Mouse (Mus musculus): ENCODE measurements around the gene Iqsec1. TPM values are rescaled to one million over a fixed set of nuclear protein-coding genes. Genes with fewer than 3 reads are reported as not detected.

Gene Iqsec1
- total RNA-seq, 2 experiments from 2014 or later = 14.2 to 54.3 TPM

DNA sequence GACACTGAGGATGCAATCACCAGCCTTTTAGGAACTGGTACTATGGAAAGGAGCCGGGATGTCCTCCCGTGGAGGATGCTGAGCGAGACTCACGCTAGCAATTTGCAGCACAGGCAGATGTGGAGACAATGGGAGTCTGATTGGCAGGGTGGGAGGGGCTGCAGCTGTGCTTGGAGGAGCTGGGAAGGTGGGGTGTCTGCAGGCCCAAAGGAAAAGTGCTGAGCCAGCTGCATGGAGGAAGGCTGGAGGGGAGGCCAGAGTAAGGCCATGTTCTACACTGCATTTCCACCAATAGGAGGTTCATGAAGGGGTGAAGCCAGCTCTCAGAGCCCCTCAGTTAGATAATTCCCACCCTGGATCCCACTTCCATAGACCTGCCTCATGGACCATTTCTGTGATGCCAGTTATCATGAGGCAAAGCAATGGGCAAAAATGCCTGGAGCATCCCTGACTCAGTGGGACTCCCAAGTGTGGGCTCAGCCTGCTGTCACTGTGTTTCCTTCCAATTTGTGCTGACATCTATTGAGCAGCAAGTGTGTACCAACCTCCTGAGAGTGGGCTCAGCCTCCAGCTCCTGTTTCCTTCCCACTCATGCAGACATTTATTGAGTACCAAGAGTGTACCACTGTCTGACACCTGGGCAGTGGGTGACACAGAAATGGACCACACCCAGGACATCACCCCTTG is 166.4 kb downstream of the Iqsec1 start:
- ATAC-seq (replicated peaks; ENCODE audit: poor library complexity, severe bottlenecking) = no peak

DNA sequence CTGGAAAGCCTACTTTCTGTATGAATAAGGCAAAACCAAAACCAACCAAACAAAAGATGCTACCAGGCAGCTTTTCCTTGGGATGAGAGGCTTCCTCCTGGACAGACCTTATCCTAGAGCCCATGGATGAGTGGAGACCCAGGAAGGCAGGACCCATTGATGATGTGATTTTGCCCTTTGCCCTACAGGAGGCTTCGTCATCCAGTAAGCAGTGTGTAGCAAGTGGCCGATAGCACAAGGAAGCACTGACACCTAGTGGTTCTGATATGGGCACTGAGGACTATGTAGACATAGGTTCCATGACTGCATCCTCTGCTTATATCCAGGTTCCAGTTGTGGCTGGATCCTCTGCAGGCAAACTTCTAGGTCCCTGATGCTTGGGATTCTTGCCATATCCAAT is 168.6 kb downstream of the Iqsec1 start:
- ATAC-seq (replicated peaks; ENCODE audit: poor library complexity, severe bottlenecking) = 0 out of 2 replicates have a peak, but pooled peaks have one; percentile 20

GRCm38 (mm10) chr6:90818956-90819355 is 169.5 kb downstream of the Iqsec1 start:
- ATAC-seq (replicated peaks; ENCODE audit: poor library complexity, severe bottlenecking) = peak; percentile 80

GRCm38 (mm10) chr6:90816551-90816950 is 171.9 kb downstream of the Iqsec1 start:
- ATAC-seq (replicated peaks; ENCODE audit: poor library complexity, severe bottlenecking) = no peak

GRCm38 (mm10) chr6:90815341-90815740 is 173.1 kb downstream of the Iqsec1 start:
- no peak for ATAC-seq (replicated peaks; ENCODE audit: poor library complexity, severe bottlenecking)

- ATAC-seq (replicated peaks; ENCODE audit: poor library complexity, severe bottlenecking) = no peak
Measured at GRCm38 (mm10) chr6:90813526-90813925, 175.0 kb downstream of the Iqsec1 start.

DNA sequence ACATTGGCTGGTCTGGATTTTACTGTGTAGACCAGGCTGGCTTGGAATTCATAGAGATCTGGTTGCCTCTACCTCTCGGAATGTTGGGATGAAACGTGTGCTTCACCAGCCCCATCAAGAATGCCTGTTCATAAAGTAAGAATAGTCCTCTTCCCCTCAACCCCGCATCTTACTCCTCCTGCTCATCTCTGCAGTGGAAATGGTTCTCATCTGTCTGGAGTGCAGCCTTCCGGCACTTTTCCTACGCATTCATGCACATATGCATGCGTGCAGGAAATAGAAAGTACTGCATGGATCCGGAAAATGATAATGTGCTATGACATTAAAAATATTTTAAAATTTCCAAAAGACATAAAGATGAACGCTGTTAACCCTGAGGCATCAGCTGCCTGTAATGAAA is 175.9 kb downstream of the Iqsec1 start:
- ATAC-seq (replicated peaks; ENCODE audit: poor library complexity, severe bottlenecking) = no peak

DNA sequence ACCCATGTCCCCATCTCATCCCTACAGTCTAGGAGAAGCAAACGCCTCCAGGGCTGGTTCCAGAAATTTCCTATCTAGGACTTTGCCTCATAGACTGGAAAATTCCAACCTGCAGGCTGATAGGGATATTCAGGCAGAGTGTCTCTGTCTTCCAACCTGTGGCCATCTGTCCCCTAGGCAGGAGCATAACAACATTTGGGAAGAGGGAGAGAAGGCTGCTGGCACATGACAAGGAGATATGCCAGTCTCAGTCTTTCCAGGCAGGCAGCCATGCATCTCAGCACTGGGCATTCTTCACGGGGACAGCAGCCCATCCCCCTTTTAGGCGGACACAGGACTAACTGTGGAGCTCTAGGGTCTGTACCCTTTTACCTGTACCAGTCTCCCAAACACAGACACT is 176.4 kb downstream of the Iqsec1 start:
- no peak for ATAC-seq (replicated peaks; ENCODE audit: poor library complexity, severe bottlenecking)

DNA sequence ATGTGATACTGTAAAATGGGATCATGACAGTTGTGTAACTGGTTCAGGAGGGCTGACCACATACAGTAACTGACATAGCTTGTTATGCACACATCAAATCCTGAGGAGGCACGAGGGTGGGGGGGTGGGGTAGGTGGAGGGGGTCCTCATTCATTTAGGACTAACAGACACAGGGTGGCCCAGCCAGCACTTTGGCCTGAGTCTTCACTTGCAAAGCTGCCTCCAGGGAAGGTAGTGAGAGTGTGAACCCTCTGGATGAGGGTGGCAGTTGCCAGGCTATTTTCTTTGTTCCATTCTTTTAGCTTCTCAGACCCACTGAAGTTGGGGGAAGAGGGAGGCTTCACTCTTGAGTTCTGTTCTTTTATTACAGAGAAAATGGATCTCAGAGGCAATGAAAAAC is 177.9 kb downstream of the Iqsec1 start:
- no peak for ATAC-seq (replicated peaks; ENCODE audit: poor library complexity, severe bottlenecking)

DNA sequence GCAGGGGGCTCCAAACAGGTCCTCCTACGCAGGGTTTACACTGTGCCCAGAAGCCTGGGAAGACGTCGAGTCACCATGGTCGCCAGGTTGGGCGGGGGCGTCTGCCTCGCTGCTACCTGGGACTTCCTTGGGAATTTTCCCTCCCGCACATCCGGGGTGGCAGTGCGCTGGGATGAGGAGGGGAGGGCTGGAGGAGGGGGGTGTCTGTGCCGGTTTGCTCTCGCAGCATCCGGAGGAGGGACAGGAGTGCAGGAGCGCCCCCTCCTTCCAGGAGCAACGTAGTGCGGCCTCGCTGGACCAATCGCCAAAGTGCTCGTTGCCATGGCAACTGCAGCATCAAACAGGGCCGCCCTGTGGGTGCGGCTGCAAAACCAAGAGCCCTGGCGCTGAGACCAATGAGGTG is 178.5 kb downstream of the Iqsec1 start:
- peak; percentile 76 for ATAC-seq (replicated peaks; ENCODE audit: poor library complexity, severe bottlenecking)

DNA sequence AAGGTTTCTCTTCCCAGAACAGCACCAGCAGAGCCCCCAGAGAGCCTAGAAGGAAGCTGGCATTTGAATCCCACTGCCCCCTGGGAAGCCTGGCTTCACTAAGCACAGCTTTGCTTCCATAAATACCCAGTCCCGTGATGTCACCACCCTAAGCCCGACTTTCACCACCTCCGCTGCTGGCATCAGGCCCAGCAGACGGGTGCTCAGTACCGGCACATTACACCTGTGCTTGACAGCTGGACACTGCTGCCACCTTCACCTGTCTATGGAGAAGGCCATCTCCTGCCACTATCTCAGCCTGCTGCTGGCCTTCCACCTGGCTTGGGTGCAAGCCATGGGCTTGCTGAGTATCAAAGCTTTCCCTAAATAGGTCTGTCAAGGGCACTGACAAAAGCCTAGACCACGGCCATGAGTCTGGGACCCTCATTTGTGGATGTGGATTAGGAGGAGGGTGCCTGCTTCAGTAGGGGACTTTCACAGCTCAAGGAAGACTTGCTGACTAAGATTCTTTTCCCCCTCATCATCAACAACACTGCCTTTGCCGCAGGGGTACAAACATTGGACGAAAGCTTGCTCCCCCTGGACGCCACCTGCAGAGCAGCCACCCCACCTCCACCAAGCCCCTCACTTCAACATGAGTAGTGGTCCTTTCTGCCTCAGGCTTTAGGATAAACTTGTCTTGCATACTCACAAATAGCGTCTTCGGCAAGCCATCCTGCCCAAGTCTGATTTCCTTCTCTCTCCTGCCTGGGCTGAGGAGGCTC is 179.2 kb downstream of the Iqsec1 start:
- no peak for ATAC-seq (replicated peaks; ENCODE audit: poor library complexity, severe bottlenecking)

GRCm38 (mm10) chr6:90808544-90808943 is 179.9 kb downstream of the Iqsec1 start:
- no peak for ATAC-seq (replicated peaks; ENCODE audit: poor library complexity, severe bottlenecking)

DNA sequence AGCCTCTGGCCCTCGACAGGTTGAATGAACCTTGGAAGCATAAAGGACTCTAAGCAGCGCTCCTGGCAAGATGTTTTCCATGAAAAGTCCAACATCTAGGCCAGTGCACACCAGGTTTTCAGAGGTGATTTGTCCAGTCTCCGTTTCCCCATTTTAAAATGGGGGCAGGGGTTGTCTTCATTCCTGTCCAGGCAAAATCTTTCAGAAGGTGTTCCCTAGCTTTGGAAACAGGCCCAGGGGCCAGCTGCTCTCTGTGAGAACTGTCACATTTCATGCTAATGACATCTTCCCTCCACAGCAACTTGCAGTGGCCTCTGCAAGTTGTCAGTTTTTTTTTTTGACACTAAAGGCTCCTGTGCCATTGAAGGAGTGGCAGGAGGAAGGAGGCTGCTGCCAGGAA is 180.4 kb downstream of the Iqsec1 start:
- ATAC-seq (replicated peaks; ENCODE audit: poor library complexity, severe bottlenecking) = no peak

GRCm38 (mm10) chr6:90807581-90807980 is 180.9 kb downstream of the Iqsec1 start:
- no peak for ATAC-seq (replicated peaks; ENCODE audit: poor library complexity, severe bottlenecking)

- no peak for ATAC-seq (replicated peaks; ENCODE audit: poor library complexity, severe bottlenecking)
Measured at GRCm38 (mm10) chr6:90806743-90807142, 181.7 kb downstream of the Iqsec1 start.

DNA sequence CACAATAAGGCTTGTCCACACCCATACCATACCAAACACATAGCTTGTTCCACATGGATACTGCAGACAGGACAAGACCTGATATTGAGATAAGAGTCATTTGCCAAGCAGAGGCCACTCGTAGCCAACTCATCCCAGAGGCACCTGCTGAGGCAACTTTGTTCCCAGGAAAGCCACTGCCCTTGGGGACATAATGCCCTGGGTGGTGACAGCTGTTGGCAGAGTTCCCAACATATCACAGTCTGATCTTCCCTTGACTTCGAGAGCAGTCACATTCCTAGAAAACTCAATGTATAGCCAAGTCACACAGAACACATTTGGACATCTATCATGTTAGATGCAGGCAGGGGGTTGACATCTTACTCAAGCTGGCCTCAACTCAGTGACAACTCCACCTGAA is 183.4 kb downstream of the Iqsec1 start:
- no peak for ATAC-seq (replicated peaks; ENCODE audit: poor library complexity, severe bottlenecking)

DNA sequence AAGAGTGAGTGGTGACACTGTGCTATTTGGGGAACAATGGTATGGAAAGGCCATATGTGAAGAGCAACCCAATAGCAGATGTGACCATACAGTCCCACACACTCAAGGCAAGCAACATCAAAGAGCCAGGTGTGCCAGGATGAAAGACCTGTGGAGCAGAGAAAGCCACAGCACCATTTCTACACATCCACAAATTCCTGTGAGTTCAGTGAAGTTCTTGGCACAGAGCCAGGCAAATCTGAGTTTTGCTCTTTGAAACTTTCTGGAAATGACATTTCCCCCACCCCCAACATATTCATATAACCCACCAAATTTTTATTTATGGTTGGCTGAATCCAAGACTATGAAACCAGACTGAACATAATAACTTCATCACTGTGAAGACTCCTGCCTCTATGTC is 183.8 kb downstream of the Iqsec1 start:
- no peak for ATAC-seq (replicated peaks; ENCODE audit: poor library complexity, severe bottlenecking)

DNA sequence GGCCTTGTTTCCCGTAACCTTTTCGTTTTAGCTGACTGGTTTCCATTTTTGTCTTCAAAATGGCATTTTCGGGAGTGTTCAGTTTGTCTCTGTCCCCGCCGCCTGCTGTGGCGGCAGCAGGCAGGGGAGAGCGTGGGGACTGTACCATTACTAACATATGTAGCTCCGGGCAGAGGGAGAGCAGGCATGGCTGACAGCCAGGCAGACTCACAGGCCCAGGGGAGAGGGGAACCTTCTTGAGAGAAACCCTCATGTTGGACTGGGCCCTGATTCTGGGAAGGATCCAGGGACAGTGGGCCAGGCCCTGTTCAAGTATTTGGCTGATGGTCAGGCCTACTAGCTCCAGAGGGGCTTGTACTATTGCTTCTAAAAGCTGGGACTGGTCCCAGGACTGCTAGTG is 185.9 kb downstream of the Iqsec1 start:
- no peak for ATAC-seq (replicated peaks; ENCODE audit: poor library complexity, severe bottlenecking)

- no peak for ATAC-seq (replicated peaks; ENCODE audit: poor library complexity, severe bottlenecking)
Measured at GRCm38 (mm10) chr6:90802058-90802457, 186.4 kb downstream of the Iqsec1 start.

DNA sequence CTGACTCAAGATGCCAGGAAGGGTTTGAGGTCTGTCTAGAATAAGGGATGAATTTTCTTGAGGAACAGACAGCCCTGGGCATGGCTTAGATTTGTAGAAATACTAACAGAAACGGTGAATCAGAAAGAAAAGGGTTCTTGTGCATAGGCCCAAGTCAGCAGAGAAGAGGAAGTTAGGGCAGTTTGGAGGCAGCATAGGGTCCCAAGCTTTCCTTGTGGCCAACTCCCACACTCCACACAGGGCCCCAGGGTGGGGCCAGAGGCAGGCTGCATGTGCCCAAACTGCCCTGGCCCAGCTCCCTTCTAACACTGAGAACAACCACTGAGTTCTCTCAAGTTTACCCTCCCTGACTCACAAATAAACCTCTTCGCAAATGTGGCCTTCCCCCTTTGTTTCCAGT is 187.7 kb downstream of the Iqsec1 start:
- peak; percentile 89 for ATAC-seq (replicated peaks; ENCODE audit: poor library complexity, severe bottlenecking)

DNA sequence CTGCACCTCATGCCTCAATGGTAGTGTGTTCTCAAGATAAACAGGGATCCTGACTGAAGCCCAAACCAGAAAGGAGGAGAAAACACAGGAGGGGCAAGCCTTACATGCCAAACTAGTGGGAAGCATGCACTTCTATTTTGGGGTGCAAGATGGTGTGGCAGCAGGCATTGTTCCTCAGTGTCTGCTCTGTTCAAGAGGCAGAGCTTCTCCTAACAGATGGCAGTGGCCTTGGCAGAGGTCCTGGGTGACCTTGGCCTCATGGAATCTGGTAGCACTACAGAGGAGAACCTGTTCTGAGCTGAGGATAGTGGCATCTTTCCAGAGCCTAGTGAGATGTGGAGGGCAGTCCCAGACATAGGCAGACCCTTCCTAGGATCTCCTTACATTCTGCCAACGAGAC is 189.4 kb downstream of the Iqsec1 start:
- no peak for ATAC-seq (replicated peaks; ENCODE audit: poor library complexity, severe bottlenecking)

DNA sequence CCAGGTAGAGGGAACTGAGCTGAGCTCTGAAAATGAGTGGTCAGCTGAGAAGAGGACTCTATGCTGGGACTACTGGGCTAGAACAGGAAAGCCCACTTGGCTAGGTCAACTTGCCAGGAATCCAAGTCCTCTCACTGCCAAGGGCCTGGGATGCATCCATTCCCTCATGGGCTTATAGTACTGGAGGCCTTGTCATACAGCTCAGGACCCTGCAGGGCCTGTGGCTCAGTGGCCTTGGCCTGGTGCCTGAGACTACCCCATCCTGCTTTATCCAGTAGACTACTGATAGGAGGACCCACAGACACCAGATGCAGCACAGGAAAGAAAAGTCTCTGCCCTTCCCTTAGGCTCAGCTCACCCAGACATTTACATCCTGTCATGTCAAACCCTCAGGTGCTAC is 190.3 kb downstream of the Iqsec1 start:
- ATAC-seq (replicated peaks; ENCODE audit: poor library complexity, severe bottlenecking) = no peak
